ENCODE assay signal across 11 mouse cellular contexts in the genomic region with DNA sequence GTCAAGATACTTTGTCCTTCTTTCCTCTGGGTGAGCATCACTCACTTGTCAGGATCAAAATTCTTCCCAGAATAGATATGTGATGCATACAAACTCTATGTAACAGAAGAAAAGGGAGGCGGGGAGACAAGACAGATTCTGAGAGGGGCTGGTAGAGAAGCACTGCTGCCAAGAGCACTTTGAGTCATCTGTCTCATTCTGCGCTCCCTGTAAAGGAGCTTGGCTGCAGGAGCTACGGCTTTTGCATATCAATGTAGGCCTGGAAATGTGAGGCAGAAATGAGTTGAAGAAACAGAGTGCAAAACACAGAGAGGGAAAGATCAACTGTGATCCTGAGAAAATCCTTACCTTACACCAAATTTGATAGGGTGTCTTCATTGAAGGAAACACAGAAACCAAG.
DNase-seq lines count a peak whose midpoint lies in the region; ATAC-seq and TF ChIP-seq lines count a peak whose summit lies in the region.
"Had no signal": no experiment of that assay in that cellular context is flagged by ENCODE, and none has a peak within 500 bp of the region (broad histone marks: within the 10 kb centered on the region; RNA-seq: fewer than 3 reads in every experiment).

No protein-coding gene starts in this region.

- H3K9ac ChIP-seq in midbrain, postnatal 0 days (replicated peaks; ENCODE audit: low read length, poor library complexity, severe bottlenecking): no peak overlapping the region
- H3K9ac ChIP-seq in midbrain, embryonic 11.5 days (ENCODE audit: low read length): no peak overlapping the region
- H3K9ac ChIP-seq: liver, embryonic 13.5 days had no signal

- peak; percentile 53 for DNase-seq in midbrain, postnatal 0 days (ENCODE audit: low spot score)
- DNase-seq in midbrain, embryonic 11.5 days (ENCODE audit: low spot score, missing footprints): no peak
- peak; percentile 5 to 23 for DNase-seq in frontal cortex, postnatal 25 days (ENCODE audit: low spot score in 2 of 2)
- DNase-seq in left cerebral cortex, postnatal 10 days (ENCODE audit: extremely low spot score in 1 of 2, low spot score in 2 of 2): peak; percentile 15 to 54
- DNase-seq in adrenal gland, postnatal 10 days: no peak
- no peak for DNase-seq in thymus, postnatal 0 days (ENCODE audit: low spot score)
- no peak for DNase-seq in heart, postnatal 25 days (ENCODE audit: low spot score)
- DNase-seq: kidney, postnatal 25 days; liver, embryonic 13.5 days had no signal

- intact Hi-C loops in left cerebral cortex, postnatal 10 days (cut with DNase I): no loop called here
- intact Hi-C loops in heart, postnatal 25 days (cut with DNase I): no loop called here

- peak; percentile 66; the same call in 1 of the 2 replicates for ATAC-seq in midbrain, postnatal 0 days (ENCODE audit: low FRiP score)
- ATAC-seq in midbrain, embryonic 11.5 days (ENCODE audit: low FRiP score): no peak

- no peaks in the 10 kb centered on the region for H3K36me3 ChIP-seq in midbrain, postnatal 0 days (ENCODE audit: insufficient read depth, low read length)
- no peaks in the 10 kb centered on the region for H3K36me3 ChIP-seq in midbrain, embryonic 11.5 days (ENCODE audit: control insufficient read depth, insufficient read depth, low read length)
- H3K36me3 ChIP-seq: liver, embryonic 13.5 days had no signal

- no peaks in the 10 kb centered on the region for H3K4me1 ChIP-seq in midbrain, postnatal 0 days (ENCODE audit: insufficient read depth, low read length)
- H3K4me1 ChIP-seq in midbrain, embryonic 11.5 days (ENCODE audit: control insufficient read depth, insufficient read depth, low read length): no peaks in the 10 kb centered on the region
- H3K4me1 ChIP-seq: liver, embryonic 13.5 days had no signal

- no peaks in the 10 kb centered on the region for H3K27me3 ChIP-seq in midbrain, postnatal 0 days (ENCODE audit: insufficient read depth, low read length)
- no peaks in the 10 kb centered on the region for H3K27me3 ChIP-seq in midbrain, embryonic 11.5 days (ENCODE audit: control insufficient read depth, insufficient read depth, low read length)
- H3K27me3 ChIP-seq: liver, embryonic 13.5 days had no signal

- H3K27ac ChIP-seq in midbrain, postnatal 0 days (ENCODE audit: low read depth, low read length): no peak overlapping the region; the same call in 1 of the 2 replicates
- no peak overlapping the region for H3K27ac ChIP-seq in midbrain, embryonic 11.5 days (ENCODE audit: low read depth, low read length)
- H3K27ac ChIP-seq: liver, embryonic 13.5 days; macrophage had no signal

- TF ChIP-seq CTCF in midbrain, postnatal 0 days (IDR thresholded peaks at IDR 0.05): no peak

- no peak overlapping the region for H3K4me2 ChIP-seq in midbrain, postnatal 0 days (ENCODE audit: low read depth, low read length, poor library complexity, severe bottlenecking)
- H3K4me2 ChIP-seq in midbrain, embryonic 11.5 days: no peak overlapping the region
- H3K4me2 ChIP-seq: liver, embryonic 13.5 days had no signal

- 59% methylated on average over 3 of the region's 3 CpGs for WGBS in midbrain, postnatal 0 days
- WGBS in midbrain, embryonic 11.5 days: 74% methylated on average over 3 of the region's 3 CpGs

- H3K9me3 ChIP-seq in midbrain, postnatal 0 days (ENCODE audit: low read length): no peaks in the 10 kb centered on the region
- no peaks in the 10 kb centered on the region for H3K9me3 ChIP-seq in midbrain, embryonic 11.5 days (ENCODE audit: control insufficient read depth, low read length)
- H3K9me3 ChIP-seq: liver, embryonic 13.5 days had no signal

- no peak overlapping the region for H3K4me3 ChIP-seq in midbrain, postnatal 0 days (ENCODE audit: low read depth, low read length)
- H3K4me3 ChIP-seq in midbrain, embryonic 11.5 days (ENCODE audit: low read depth, low read length): no peak overlapping the region
- H3K4me3 ChIP-seq: erythroblast, embryonic 14.5 days; liver, embryonic 13.5 days had no signal

Comparison
In these comparisons a context has a peak if more than half of its experiments do, and no peak if none do; other contexts are left out.
1. DNase-seq: peak in midbrain, postnatal 0 days (single experiment), frontal cortex, postnatal 25 days (2 of 2) and left cerebral cortex, postnatal 10 days (2 of 2); none in midbrain, embryonic 11.5 days (single experiment), adrenal gland, postnatal 10 days (single experiment), thymus, postnatal 0 days (single experiment) and heart, postnatal 25 days (single experiment).